Mouse (Mus musculus): Measurements from ENCODE around the gene Bhlha15.

Bhlha15 gene

GRCm38 (mm10) chr5:144232531-144232930 lies 42.4 kb downstream of the Bhlha15 start:
- no peak for DNase-seq (ENCODE audit: low spot score)

- DNase-seq (ENCODE audit: low spot score), result no peak
Measured at GRCm38 (mm10) chr5:144234222-144234621, 44.1 kb downstream of the Bhlha15 start.

GRCm38 (mm10) chr5:144234714-144235113 lies 44.6 kb downstream of the Bhlha15 start:
- DNase-seq (ENCODE audit: low spot score), result no peak

- no peak for DNase-seq (ENCODE audit: low spot score)
Measured at GRCm38 (mm10) chr5:144238969-144239368, 48.9 kb downstream of the Bhlha15 start.

Data from left cerebral cortex, adult 11 months (tissue).